Mouse (Mus musculus) neural tube, embryonic 15.5 days (tissue): ENCODE measurements around the gene Zmat5. TPM values are rescaled to one million over a fixed set of nuclear protein-coding genes. Genes with fewer than 3 reads are reported as not detected.
"Not testable (repeated sequence)": the region's sequence is repeated elsewhere in the genome, so short reads cannot be mapped to it uniquely, and the experiment has no call there.

Source experiments
- ATAC-seq: fragments of 200-750 bp; cut with Nextera tagmentation; 2 replicates; pipeline ENCODE4 v1.8.0; 2017; ENCODE audit warnings: mild to moderate bottlenecking, moderate TSS enrichment, moderate library complexity; ENCODE audit not compliant: low FRiP score
- H3K27ac ChIP-seq: fragments of 300-500 bp; sonication (generic); replicated peaks from 2 replicates; pipeline ENCODE4 v1.5.1; 2015; ENCODE audit warnings: mild to moderate bottlenecking, inconsistent platforms
- H3K27me3 ChIP-seq: fragments of 300-500 bp; sonication (generic); replicated peaks from 2 replicates; pipeline ENCODE4 v1.6.1; 2015; ENCODE audit warnings: inconsistent platforms
- H3K36me3 ChIP-seq: fragments of 300-500 bp; sonication (generic); 2 replicates; pipeline ENCODE4 v1.6.1; 2015; ENCODE audit warnings: inconsistent platforms
- H3K4me1 ChIP-seq: fragments of 300-500 bp; sonication (generic); 2 replicates; pipeline ENCODE4 v1.6.1; 2015; ENCODE audit warnings: inconsistent platforms
- H3K4me2 ChIP-seq: fragments of 300-500 bp; sonication (generic); 2 replicates; pipeline ENCODE4 v1.6.1; 2015; ENCODE audit warnings: inconsistent platforms, mild to moderate bottlenecking, moderate library complexity
- H3K4me3 ChIP-seq: fragments of 300-500 bp; sonication (generic); replicated peaks from 2 replicates; pipeline ENCODE4 v1.5.1; 2015; ENCODE audit warnings: mild to moderate bottlenecking, inconsistent platforms
- H3K9ac ChIP-seq: fragments of 300-500 bp; sonication (generic); replicated peaks from 2 replicates; pipeline ENCODE4 v1.6.1; 2015; ENCODE audit warnings: mild to moderate bottlenecking, inconsistent platforms
- H3K9me3 ChIP-seq: fragments of 300-500 bp; sonication (generic); replicated peaks from 2 replicates; pipeline ENCODE4 v1.6.1; 2016; ENCODE audit warnings: inconsistent platforms
- whole genome bisulfite sequencing: fragments of 180-500 bp; shearing (Covaris S2); methylation state at CpG from one replicate; pipeline ENCODE4 v1.1.7; 2015; ENCODE audit warnings: mixed read lengths; 5-methylcytosine and 5-hydroxymethylcytosine counted together
- polyA plus RNA-seq: library from polyadenylated mRNA; unstranded; fragments of >200 nt; fragmentation: Nextera tagmentation; extraction: Ambion mirVana; gene quantifications from 2 replicates; pipeline ENCODE4 v1.2.1, GENCODE M21; 2015

Zmat5 gene
- polyA plus RNA-seq, 1 experiment from 2014 or later, result 65.3 TPM

DNA sequence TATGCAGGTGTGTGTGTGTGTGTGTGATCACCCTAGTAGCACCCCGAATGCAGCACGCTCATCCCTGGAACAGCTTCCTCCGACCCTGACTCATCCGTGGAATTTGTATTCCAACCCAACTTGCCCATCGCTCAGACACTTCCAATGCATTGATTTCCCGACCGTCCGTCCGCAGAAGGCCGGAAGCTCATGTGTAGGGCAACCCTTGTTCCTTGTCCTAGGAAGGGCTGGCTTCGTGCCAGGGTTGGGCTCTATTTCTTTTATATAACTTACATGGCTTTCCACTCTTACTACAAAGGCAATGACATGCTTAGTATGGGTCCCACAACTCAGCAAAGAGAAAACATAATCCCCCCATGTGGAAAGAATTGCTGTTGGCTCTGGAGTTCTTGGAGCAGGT lies 12.3 kb upstream of the Zmat5 start:
- no peaks in the 10 kb centered on the region for H3K27me3 ChIP-seq
- H3K4me3 ChIP-seq, result no peak overlapping the region
- H3K9me3 ChIP-seq, result no peaks in the 10 kb centered on the region
- H3K4me2 ChIP-seq, result no peak overlapping the region
- H3K36me3 ChIP-seq, result no peaks in the 10 kb centered on the region
- 79% methylated on average over 11 of the region's 11 CpGs for WGBS
- H3K9ac ChIP-seq, result no peak overlapping the region
- ATAC-seq, result no peak
- H3K4me1 ChIP-seq, result no peaks in the 10 kb centered on the region
- H3K27ac ChIP-seq, result no peak overlapping the region

DNA sequence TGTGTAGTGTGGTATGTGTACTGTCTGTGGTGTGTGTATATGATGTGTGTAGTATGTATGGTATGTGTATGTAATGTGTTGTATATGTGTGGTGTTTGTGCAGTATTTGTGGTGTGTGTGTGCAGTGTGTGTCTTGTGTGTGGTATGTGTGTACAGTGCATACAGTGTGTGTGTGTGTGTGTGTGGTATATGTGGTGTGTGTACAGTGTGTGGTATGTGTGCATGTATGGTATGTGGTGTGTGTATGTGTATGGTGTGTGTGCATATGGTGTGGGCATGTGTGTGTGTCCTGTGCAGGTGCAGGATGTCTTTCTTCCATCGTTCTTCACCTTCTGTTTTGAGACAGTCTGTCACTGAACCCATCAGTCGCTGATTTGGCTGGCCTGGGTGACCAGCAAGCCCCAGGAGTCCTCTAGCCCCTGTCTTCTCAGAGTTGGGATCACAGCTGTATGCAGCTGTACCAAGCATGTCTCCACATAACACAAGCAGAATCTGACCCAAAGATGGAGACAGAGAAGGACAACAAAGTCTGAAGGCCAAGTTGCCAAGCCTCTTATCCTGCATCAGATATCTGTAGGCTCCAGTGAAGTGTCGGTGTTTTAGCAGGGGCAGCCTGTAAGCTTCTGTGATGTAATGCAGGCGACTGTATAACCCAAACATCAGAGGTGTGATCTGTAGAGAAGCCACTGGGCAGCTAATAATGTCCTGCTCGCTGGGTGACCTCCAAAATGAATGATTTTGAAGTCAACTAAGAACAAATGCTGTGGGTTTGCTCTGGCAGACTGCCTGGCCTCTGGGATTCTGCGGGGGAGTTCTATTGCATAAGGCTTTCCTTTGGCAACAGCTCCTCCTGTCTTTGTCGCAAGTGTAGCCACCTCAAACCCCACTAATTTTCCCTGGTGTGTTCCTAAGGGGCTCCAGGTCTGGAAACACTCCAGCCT lies 7.2 kb upstream of the Zmat5 start:
- Histone ChIP-seq H3K36me3 (peaks cover 17% of the 10 kb centered on the region), H3K4me1 (0 out of 2 replicates have a peak, but pooled peaks cover 3% of the 10 kb centered on the region), H3K27me3 (no peaks in the 10 kb centered on the region), H3K9me3 (no peaks in the 10 kb centered on the region), H3K4me3 (no peak overlapping the region), H3K4me2 (no peak overlapping the region), H3K27ac (no peak overlapping the region), H3K9ac (no peak overlapping the region)
- WGBS, result 58% methylated on average over 7 of the region's 7 CpGs
- ATAC-seq, result no peak

DNA sequence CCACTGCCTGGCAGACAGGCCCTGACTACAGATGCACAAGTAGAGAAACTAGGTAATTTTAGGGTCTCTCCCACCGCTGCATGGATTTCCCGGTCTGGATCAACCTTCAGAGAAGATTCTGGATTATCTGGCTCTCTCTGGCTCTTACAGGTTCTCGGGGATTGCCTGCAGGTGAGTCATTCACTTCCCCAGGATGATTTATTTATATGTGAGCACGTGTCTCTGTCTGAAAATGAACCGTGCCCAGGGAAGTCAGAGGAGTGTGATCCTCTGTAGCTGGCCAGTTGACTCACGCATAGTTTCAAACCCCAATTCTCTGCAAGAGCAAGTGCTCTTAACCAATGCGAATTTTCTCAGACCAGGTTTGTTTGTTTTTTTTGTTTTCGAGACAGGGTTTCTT lies 3.8 kb upstream of the Zmat5 start:
- H3K27ac ChIP-seq, result no peak overlapping the region
- ATAC-seq, result no peak
- WGBS, result 89% methylated on average over 8 of the region's 8 CpGs

DNA sequence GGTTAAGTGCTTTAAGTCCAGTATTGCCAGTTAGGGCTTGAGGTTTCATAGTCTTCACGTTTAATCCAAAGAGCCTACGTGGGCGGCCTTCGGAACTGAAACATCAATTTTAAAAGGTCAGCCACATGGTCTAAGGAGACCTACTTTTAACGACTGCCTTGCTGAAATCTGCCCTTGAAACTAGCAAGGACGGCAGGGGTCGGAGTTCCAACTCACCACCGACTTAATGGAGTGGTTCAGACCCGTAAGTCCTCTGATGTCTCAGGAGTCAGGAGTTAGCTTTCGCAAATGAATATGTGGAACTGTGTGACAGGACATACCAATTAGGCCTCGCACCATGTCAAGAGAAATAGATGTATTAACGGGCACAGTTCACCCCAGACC lies 798 bp upstream of the Zmat5 start:
- Histone ChIP-seq H3K27ac (peak overlapping the region; percentile 85), H3K4me2 (peak overlapping the region; percentile 92), H3K9me3 (no peaks in the 10 kb centered on the region), H3K4me3 (peak overlapping the region; percentile 69), H3K4me1 (peaks cover 20% of the 10 kb centered on the region), H3K36me3 (peaks cover 17% of the 10 kb centered on the region), H3K27me3 (no peaks in the 10 kb centered on the region), H3K9ac (peak overlapping the region; percentile 75)
- peak; percentile 16 for ATAC-seq
- 7% methylated on average over 12 of the region's 12 CpGs for WGBS

More for the DNA sequence above, 3.8 kb upstream of the Zmat5 start:
- no peaks in the 10 kb centered on the region for H3K27me3 ChIP-seq
- H3K4me1 ChIP-seq, result peaks cover 20% of the 10 kb centered on the region
- H3K9me3 ChIP-seq, result no peaks in the 10 kb centered on the region
- H3K4me2 ChIP-seq, result no peak overlapping the region
- H3K4me3 ChIP-seq, result no peak overlapping the region
- peaks cover 17% of the 10 kb centered on the region for H3K36me3 ChIP-seq
- H3K9ac ChIP-seq, result no peak overlapping the region

DNA sequence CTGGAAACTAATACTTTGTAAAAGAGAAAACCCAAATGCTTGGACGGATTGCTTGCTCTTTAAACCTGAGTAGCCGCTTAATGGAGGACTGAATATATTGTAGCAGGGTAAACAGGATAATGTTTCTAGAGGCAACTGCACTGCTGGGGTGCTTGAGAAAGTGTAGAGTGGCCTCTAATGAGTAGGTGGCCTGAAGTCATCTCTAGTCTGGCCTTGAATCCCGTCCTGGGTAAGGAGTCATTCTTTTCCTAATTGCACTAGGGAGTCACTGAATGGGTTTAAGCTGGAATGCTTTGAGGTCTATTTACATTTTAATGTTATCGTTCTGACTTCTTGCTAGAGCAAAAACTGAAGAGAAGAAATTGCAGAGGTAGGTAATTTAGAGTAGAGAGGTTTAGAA lies 700 bp downstream of the Zmat5 start:
- Histone ChIP-seq H3K27ac (0 out of 2 replicates have a peak overlapping the region, but pooled peaks have one; percentile 37), H3K9ac (peak overlapping the region; percentile 75), H3K27me3 (no peaks in the 10 kb centered on the region), H3K4me2 (peak overlapping the region; percentile 92), H3K4me1 (peaks cover 20% of the 10 kb centered on the region), H3K4me3 (peak overlapping the region; percentile 69), H3K36me3 (peaks cover 17% of the 10 kb centered on the region), H3K9me3 (no peaks in the 10 kb centered on the region)
- WGBS, result 11% methylated on average over 4 of the region's 4 CpGs
- ATAC-seq, result no peak

GRCm38 (mm10) chr11:4710188-4710587 lies 5.7 kb downstream of the Zmat5 start:
- not testable (repeated sequence) for H3K27ac ChIP-seq, ATAC-seq, H3K36me3 ChIP-seq, H3K27me3 ChIP-seq, H3K9me3 ChIP-seq, H3K4me1 ChIP-seq, H3K9ac ChIP-seq, H3K4me3 ChIP-seq, H3K4me2 ChIP-seq
- 89% methylated on average over 4 of the region's 4 CpGs for WGBS

- Histone ChIP-seq H3K4me2 (no peak overlapping the region), H3K27me3 (no peaks in the 10 kb centered on the region), H3K27ac (no peak overlapping the region), H3K9me3 (no peaks in the 10 kb centered on the region), H3K36me3 (no peaks in the 10 kb centered on the region), H3K9ac (no peak overlapping the region), H3K4me1 (no peaks in the 10 kb centered on the region), H3K4me3 (no peak overlapping the region)
- ATAC-seq, result no peak
Observed at GRCm38 (mm10) chr11:4712822-4713221, 8.3 kb downstream of the Zmat5 start.

- no peaks in the 10 kb centered on the region for H3K4me1 ChIP-seq
- ATAC-seq, result no peak
- no peak overlapping the region for H3K27ac ChIP-seq
- no peak overlapping the region for H3K4me2 ChIP-seq
- H3K36me3 ChIP-seq, result no peaks in the 10 kb centered on the region
- no peaks in the 10 kb centered on the region for H3K9me3 ChIP-seq
- 91% methylated on average over 4 of the region's 4 CpGs for WGBS
- H3K4me3 ChIP-seq, result no peak overlapping the region
- no peak overlapping the region for H3K9ac ChIP-seq
- no peaks in the 10 kb centered on the region for H3K27me3 ChIP-seq
Observed at GRCm38 (mm10) chr11:4714727-4715126, 10.2 kb downstream of the Zmat5 start.

DNA sequence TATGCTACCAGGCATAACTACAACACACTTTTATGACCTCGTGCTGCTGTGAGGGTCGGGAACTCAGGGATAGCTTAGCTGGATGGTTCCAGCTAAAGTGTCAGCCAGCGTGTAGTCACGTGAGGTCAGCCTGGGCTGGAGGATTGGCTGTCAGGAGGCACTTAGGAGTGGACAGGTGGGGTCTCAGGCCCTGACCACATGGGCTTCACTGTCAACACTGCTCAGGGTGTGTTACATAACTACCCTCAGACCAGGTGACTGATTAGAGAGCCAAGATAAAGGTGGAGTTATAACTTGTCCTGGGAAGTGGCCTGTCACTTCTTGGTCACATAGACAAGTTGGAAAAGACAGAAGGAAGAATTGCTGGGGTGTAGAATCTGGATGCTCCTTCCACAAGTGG lies 11.1 kb downstream of the Zmat5 start:
- Histone ChIP-seq H3K4me3 (no peak overlapping the region), H3K9ac (no peak overlapping the region), H3K9me3 (no peaks in the 10 kb centered on the region), H3K4me2 (no peak overlapping the region), H3K4me1 (peaks cover 8% of the 10 kb centered on the region), H3K27me3 (no peaks in the 10 kb centered on the region), H3K27ac (no peak overlapping the region), H3K36me3 (no peaks in the 10 kb centered on the region)
- 85% methylated on average over 4 of the region's 4 CpGs for WGBS
- no peak for ATAC-seq

- no peak overlapping the region for H3K4me2 ChIP-seq
- H3K4me1 ChIP-seq, result peaks cover 18% of the 10 kb centered on the region
- H3K27ac ChIP-seq, result no peak overlapping the region
- no peak for ATAC-seq
- no peaks in the 10 kb centered on the region for H3K27me3 ChIP-seq
- H3K36me3 ChIP-seq, result no peaks in the 10 kb centered on the region
- H3K9ac ChIP-seq, result no peak overlapping the region
- no peaks in the 10 kb centered on the region for H3K9me3 ChIP-seq
- H3K4me3 ChIP-seq, result no peak overlapping the region
- 91% methylated on average over 5 of the region's 5 CpGs for WGBS
Observed at GRCm38 (mm10) chr11:4716530-4717236, 12.2 kb downstream of the Zmat5 start.

- no peak for ATAC-seq
- no peaks in the 10 kb centered on the region for H3K27me3 ChIP-seq
- H3K4me3 ChIP-seq, result no peak overlapping the region
- H3K27ac ChIP-seq, result no peak overlapping the region
- WGBS, result 83% methylated on average over 5 of the region's 5 CpGs
- no peak overlapping the region for H3K9ac ChIP-seq
- H3K9me3 ChIP-seq, result no peaks in the 10 kb centered on the region
- H3K4me1 ChIP-seq, result peaks cover 22% of the 10 kb centered on the region
- H3K36me3 ChIP-seq, result peaks cover 9% of the 10 kb centered on the region; the same call in 1 of the 2 replicates
- H3K4me2 ChIP-seq, result no peak overlapping the region
Observed at GRCm38 (mm10) chr11:4718548-4718947, 14.1 kb downstream of the Zmat5 start.

DNA sequence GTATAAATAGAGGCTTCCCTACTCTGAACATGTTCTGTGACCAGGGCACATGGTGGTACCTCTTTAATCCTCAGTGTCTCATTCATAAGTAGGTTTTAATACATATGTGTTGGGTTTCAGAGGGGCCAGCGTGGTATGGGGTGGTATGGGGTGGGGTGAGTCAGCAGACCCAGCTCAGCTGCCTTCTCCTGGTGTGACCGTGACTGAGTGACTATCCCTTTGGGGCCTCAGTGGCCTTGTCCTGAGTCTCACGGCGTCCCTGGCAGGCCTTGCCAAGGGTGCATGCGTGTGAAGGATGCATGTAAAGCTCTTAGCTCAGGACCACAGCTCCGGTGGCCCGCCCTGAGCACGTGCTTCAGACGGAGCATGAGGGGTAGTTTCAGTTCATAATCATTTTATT lies 15.5 kb downstream of the Zmat5 start:
- peaks cover 22% of the 10 kb centered on the region for H3K4me1 ChIP-seq
- WGBS, result 81% methylated on average over 9 of the region's 9 CpGs
- H3K9me3 ChIP-seq, result no peaks in the 10 kb centered on the region
- H3K36me3 ChIP-seq, result peaks cover 18% of the 10 kb centered on the region
- no peak overlapping the region for H3K9ac ChIP-seq
- no peak for ATAC-seq
- no peak overlapping the region for H3K4me2 ChIP-seq
- no peak overlapping the region for H3K4me3 ChIP-seq
- H3K27ac ChIP-seq, result no peak overlapping the region
- no peaks in the 10 kb centered on the region for H3K27me3 ChIP-seq
